Mouse (Mus musculus) heart, postnatal 0 days (tissue): Measurements from ENCODE around the gene Cep97.

Source experiments
- CTCF ChIP-seq: IDR thresholded peaks from 2 replicates; pipeline ENCODE4 v1.5.1; 2016; ENCODE audit warnings: antibody characterized with exemption, control low read depth, low read depth
- EP300 ChIP-seq: IDR thresholded peaks from 2 replicates; pipeline ENCODE4 v1.6.1; 2016; ENCODE audit warnings: antibody characterized with exemption, low read depth

GRCm38 (mm10) chr16:55894536-55894892 is 40.1 kb downstream of the Cep97 start:
- no peak for TF ChIP-seq CTCF
- no peak for TF ChIP-seq EP300
